In the genomic region with DNA sequence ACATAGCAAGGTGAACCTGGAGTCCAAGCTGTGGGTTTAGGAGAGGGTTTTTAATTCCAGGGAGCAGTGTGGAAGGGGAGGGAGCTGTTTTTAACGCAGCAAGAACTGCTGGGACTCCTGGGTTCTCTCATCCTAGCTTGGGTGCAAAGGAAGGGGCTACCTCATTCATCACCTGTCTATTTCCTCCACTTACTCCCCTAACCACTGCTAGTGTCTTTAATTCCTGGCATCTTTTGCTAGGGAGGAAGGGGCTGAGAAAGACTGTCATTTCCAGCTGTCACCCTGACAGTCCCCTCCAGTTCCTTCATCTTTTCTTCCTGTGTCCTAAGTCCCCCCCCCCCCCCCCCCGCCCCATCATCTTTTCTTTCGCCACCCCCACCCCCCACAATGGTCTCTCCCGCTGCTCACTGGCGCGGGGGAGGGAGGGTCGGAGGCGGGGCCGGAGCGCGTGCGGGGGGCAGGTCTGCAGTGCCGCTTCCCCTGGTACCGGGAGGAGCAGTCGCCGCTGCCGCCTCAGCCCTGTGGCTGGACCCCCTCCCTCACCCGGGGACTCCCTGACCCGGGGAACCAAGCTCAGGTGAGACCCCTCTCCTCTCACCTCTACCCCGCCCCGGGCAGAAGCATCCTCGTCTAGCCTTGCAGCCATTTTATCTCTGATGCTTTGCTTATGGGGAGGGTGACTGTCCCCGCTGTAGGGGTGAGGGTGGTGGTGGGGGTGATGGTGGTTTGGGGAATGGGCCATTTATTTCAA, we compare ENCODE assay signal across 8 mouse cellular contexts. TPM values are rescaled to one million over a fixed set of nuclear protein-coding genes. Genes with fewer than 3 reads are reported as not detected.
DNase-seq lines count a peak whose midpoint lies in the region; ATAC-seq lines count a peak whose summit lies in the region.

A gene (plus strand): TSS at position 425 of the 751 bp plus-strand sequence.

- no peaks in the 10 kb centered on the region for H3K9me3 ChIP-seq in embryonic facial prominence, embryonic 14.5 days (ENCODE audit: control insufficient read depth, low read length)
- H3K9me3 ChIP-seq in hindbrain, embryonic 13.5 days: no peaks in the 10 kb centered on the region
- H3K9me3 ChIP-seq in midbrain, embryonic 14.5 days (ENCODE audit: control insufficient read depth, low read length): no peaks in the 10 kb centered on the region
- no peaks in the 10 kb centered on the region for H3K9me3 ChIP-seq in stomach, embryonic 14.5 days (ENCODE audit: control insufficient read depth, low read depth, low read length)

- peak within 1 kb of the TSS; percentile 58 for H3K4me3 ChIP-seq in embryonic facial prominence, embryonic 14.5 days (ENCODE audit: low read depth, low read length)
- peak within 1 kb of the TSS; percentile 66 for H3K4me3 ChIP-seq in hindbrain, embryonic 13.5 days
- peak within 1 kb of the TSS; percentile 60 for H3K4me3 ChIP-seq in midbrain, embryonic 14.5 days (replicated peaks; ENCODE audit: low read depth, low read length)
- H3K4me3 ChIP-seq in stomach, embryonic 14.5 days (ENCODE audit: low read depth, low read length): peak within 1 kb of the TSS; percentile 50

- H3K4me2 ChIP-seq in embryonic facial prominence, embryonic 14.5 days (ENCODE audit: low read depth, low read length): peak within 1 kb of the TSS; percentile 81
- H3K4me2 ChIP-seq in hindbrain, embryonic 13.5 days: peak within 1 kb of the TSS; percentile 79
- H3K4me2 ChIP-seq in midbrain, embryonic 14.5 days (ENCODE audit: low read length): peak within 1 kb of the TSS; percentile 62
- H3K4me2 ChIP-seq in stomach, embryonic 14.5 days (replicated peaks; ENCODE audit: low read depth, low read length): peak within 1 kb of the TSS; percentile 76

- peaks cover 13% of the 10 kb centered on the region for H3K4me1 ChIP-seq in embryonic facial prominence, embryonic 14.5 days (ENCODE audit: control insufficient read depth, insufficient read depth, low read length)
- peaks cover 47% of the 10 kb centered on the region for H3K4me1 ChIP-seq in hindbrain, embryonic 13.5 days (replicated peaks)
- H3K4me1 ChIP-seq in midbrain, embryonic 14.5 days (ENCODE audit: control insufficient read depth, insufficient read depth, low read length): peaks cover 28% of the 10 kb centered on the region
- H3K4me1 ChIP-seq in stomach, embryonic 14.5 days (ENCODE audit: control insufficient read depth, insufficient read depth, low read length): peaks cover 17% of the 10 kb centered on the region; the same call in 1 of the 2 replicates

- peaks cover 26% of the 10 kb centered on the region for H3K36me3 ChIP-seq in embryonic facial prominence, embryonic 14.5 days (ENCODE audit: control insufficient read depth, insufficient read depth, low read length)
- peaks cover 39% of the 10 kb centered on the region for H3K36me3 ChIP-seq in hindbrain, embryonic 13.5 days
- peaks cover 36% of the 10 kb centered on the region for H3K36me3 ChIP-seq in midbrain, embryonic 14.5 days (ENCODE audit: control insufficient read depth, insufficient read depth, low read length)
- H3K36me3 ChIP-seq in stomach, embryonic 14.5 days (ENCODE audit: control insufficient read depth, insufficient read depth, low read length): peaks cover 17% of the 10 kb centered on the region

- intact Hi-C loops in left cerebral cortex, postnatal 25 days (cut with DNase I): no loop called here

- no peak; the same call in 1 of the 2 replicates for ATAC-seq in embryonic facial prominence, embryonic 14.5 days (ENCODE audit: low read depth)
- peak; percentile 68 for ATAC-seq in hindbrain, embryonic 13.5 days (ENCODE audit: low FRiP score)
- peak; percentile 73 for ATAC-seq in midbrain, embryonic 14.5 days (ENCODE audit: low FRiP score, low TSS enrichment)
- ATAC-seq in stomach, embryonic 14.5 days (ENCODE audit: insufficient number of reproducible peaks, insufficient read depth, low FRiP score, low read depth): no peak

- WGBS in embryonic facial prominence, embryonic 14.5 days: 1% methylated on average over 11 of the region's 23 CpGs
- 2% methylated on average over 12 of the region's 23 CpGs for WGBS in hindbrain, embryonic 13.5 days
- under 1% methylated on average over 19 of the region's 23 CpGs for WGBS in midbrain, embryonic 14.5 days
- 0% methylated on average over 13 of the region's 23 CpGs for WGBS in stomach, embryonic 14.5 days

- no peak within 1 kb of the TSS for H3K27ac ChIP-seq in embryonic facial prominence, embryonic 14.5 days (replicated peaks; ENCODE audit: low read depth, low read length)
- H3K27ac ChIP-seq in hindbrain, embryonic 13.5 days: peak within 1 kb of the TSS; percentile 90
- peak within 1 kb of the TSS; percentile 82 for H3K27ac ChIP-seq in midbrain, embryonic 14.5 days (replicated peaks; ENCODE audit: low read depth, low read length)
- no peak within 1 kb of the TSS; the same call in 1 of the 2 replicates for H3K27ac ChIP-seq in stomach, embryonic 14.5 days (ENCODE audit: low read length)

- peak; percentile 48 for DNase-seq in gastrocnemius, postnatal 10 days
- DNase-seq in gastrocnemius, postnatal 25 days: no peak
- peak; percentile 62 for DNase-seq in adrenal gland, postnatal 25 days
- DNase-seq in embryonic facial prominence, embryonic 14.5 days (ENCODE audit: low spot score): no peak
- peak; percentile 73 to 79 for DNase-seq in left cerebral cortex, postnatal 25 days (ENCODE audit: low spot score in 2 of 2)
- peak; percentile 86 for DNase-seq in midbrain, embryonic 14.5 days

- peak within 1 kb of the TSS; percentile 71 for H3K9ac ChIP-seq in embryonic facial prominence, embryonic 14.5 days (ENCODE audit: low read depth, low read length)
- peak within 1 kb of the TSS; percentile 86 for H3K9ac ChIP-seq in hindbrain, embryonic 13.5 days
- H3K9ac ChIP-seq in midbrain, embryonic 14.5 days (replicated peaks; ENCODE audit: low read length): peak within 1 kb of the TSS; percentile 74
- peak within 1 kb of the TSS; percentile 52 for H3K9ac ChIP-seq in stomach, embryonic 14.5 days (replicated peaks; ENCODE audit: low read depth, low read length)

- no peaks in the 10 kb centered on the region for H3K27me3 ChIP-seq in embryonic facial prominence, embryonic 14.5 days (replicated peaks; ENCODE audit: control insufficient read depth, insufficient read depth, low read length)
- no peaks in the 10 kb centered on the region for H3K27me3 ChIP-seq in hindbrain, embryonic 13.5 days
- no peaks in the 10 kb centered on the region for H3K27me3 ChIP-seq in midbrain, embryonic 14.5 days (ENCODE audit: control insufficient read depth, insufficient read depth, low read length)
- no peaks in the 10 kb centered on the region for H3K27me3 ChIP-seq in stomach, embryonic 14.5 days (ENCODE audit: control insufficient read depth, insufficient read depth, low read length)

RNA-seq across cellular contexts. Expression of the gene that starts here (rescaled TPM):
- total RNA-seq in gastrocnemius, postnatal 10 days (2021): 1 to 10 TPM; 4.1 TPM
- total RNA-seq in gastrocnemius, postnatal 25 days (2021): 1 to 10 TPM in 1 of 2 experiments, under 1 TPM in 1; 0.92 to 1.3 TPM
- 7.3 and 11.8 TPM in 2 replicates for total RNA-seq in adrenal gland, postnatal 25 days (2021)
- polyA plus RNA-seq in embryonic facial prominence, embryonic 14.5 days (2014; fragmentation: Nextera tagmentation; extraction: Ambion mirVana): 4.4 and 6.1 TPM in 2 replicates
- polyA plus RNA-seq in hindbrain, embryonic 13.5 days (2015; fragmentation: Nextera tagmentation; extraction: Ambion mirVana): 84.0 and 88.7 TPM in 2 replicates
- 100 to 1,000 TPM; 429 to 435 TPM for total RNA-seq in left cerebral cortex, postnatal 25 days (2021)
- 91.6 and 120 TPM in 2 replicates for polyA plus RNA-seq in midbrain, embryonic 14.5 days (2014; fragmentation: Nextera tagmentation; extraction: Ambion mirVana)
- 5.7 and 6.5 TPM in 2 replicates for polyA plus RNA-seq in stomach, embryonic 14.5 days (2014; fragmentation: Nextera tagmentation; extraction: Ambion mirVana)

Comparison
In these comparisons a context has a peak if more than half of its experiments do, and no peak if none do; other contexts are left out.
1. RNA of the gene that starts here (total RNA-seq): 429 to 435 TPM in left cerebral cortex, postnatal 25 days; 7.3 to 11.8 TPM in adrenal gland, postnatal 25 days, 4.1 TPM in gastrocnemius, postnatal 10 days and 0.92 to 1.3 TPM in gastrocnemius, postnatal 25 days; every median in the first group is over 10 times any median in the second.
2. RNA of the gene that starts here (polyA plus RNA-seq): 91.6 to 120 TPM in midbrain, embryonic 14.5 days and 84.0 to 88.7 TPM in hindbrain, embryonic 13.5 days; 5.7 to 6.5 TPM in stomach, embryonic 14.5 days and 4.4 to 6.1 TPM in embryonic facial prominence, embryonic 14.5 days; every median in the first group is over 10 times any median in the second.
3. DNase-seq: peak in gastrocnemius, postnatal 10 days (single experiment), adrenal gland, postnatal 25 days (single experiment), left cerebral cortex, postnatal 25 days (2 of 2) and midbrain, embryonic 14.5 days (single experiment); none in gastrocnemius, postnatal 25 days (single experiment) and embryonic facial prominence, embryonic 14.5 days (single experiment).
4. ATAC-seq: peak in hindbrain, embryonic 13.5 days (single experiment) and midbrain, embryonic 14.5 days (single experiment); none in embryonic facial prominence, embryonic 14.5 days (single experiment) and stomach, embryonic 14.5 days (single experiment).
5. H3K27ac ChIP-seq: peak in hindbrain, embryonic 13.5 days (single experiment) and midbrain, embryonic 14.5 days (single experiment); none in embryonic facial prominence, embryonic 14.5 days (single experiment) and stomach, embryonic 14.5 days (single experiment).
6. Peak in every context shown above with its lines, with median percentiles within 50 percentile points of each other: H3K4me2 ChIP-seq, H3K4me3 ChIP-seq and H3K9ac ChIP-seq.